ENCODE assay signal across 9 mouse cellular contexts in the genomic region with DNA sequence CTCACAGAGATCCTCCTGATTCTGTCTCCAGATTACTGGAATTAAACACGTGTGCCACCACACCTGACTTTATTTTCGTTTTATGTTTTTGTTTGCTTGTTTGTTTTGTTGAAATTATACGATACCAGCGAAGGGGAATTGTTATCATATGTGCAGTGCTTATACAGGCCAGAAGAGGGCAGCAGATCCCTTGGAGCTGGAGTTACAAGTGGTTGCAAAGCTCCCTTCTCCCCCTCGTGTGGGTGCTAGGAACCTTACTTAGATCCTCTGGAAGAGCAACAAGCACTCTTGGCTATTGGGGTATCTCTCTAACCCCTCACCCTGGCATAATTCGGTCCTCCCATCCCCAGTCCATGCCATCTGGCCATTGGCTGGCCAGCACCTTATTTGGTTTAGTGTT. TPM values are rescaled to one million over a fixed set of nuclear protein-coding genes. Genes with fewer than 3 reads are reported as not detected.
DNase-seq lines count a peak whose midpoint lies in the region; ATAC-seq lines count a peak whose summit lies in the region.
"Had no signal": no experiment of that assay in that cellular context is flagged by ENCODE, and none has a peak within 500 bp of the region (broad histone marks: within the 10 kb centered on the region; RNA-seq: fewer than 3 reads in every experiment).

No protein-coding gene starts in this region.

- ATAC-seq in granulocyte monocyte progenitor cell, adult 5-6 weeks (replicated peaks; ENCODE audit: poor library complexity, severe bottlenecking): peak; percentile 67

- intact Hi-C loops in heart, postnatal 10 days (cut with DNase I): no loop called here

- DNase-seq in heart, postnatal 4 days: peak; percentile 21
- DNase-seq in heart, postnatal 10 days: no peak
- peak; percentile 46 for DNase-seq in thymus, postnatal 0 days (ENCODE audit: low spot score)
- DNase-seq in thymus, postnatal 36 days: no peak
- no peak for DNase-seq in layer of hippocampus, postnatal 14 days (ENCODE audit: low spot score in 2 of 2)
- no peak for DNase-seq in gastrocnemius, postnatal 4 days (ENCODE audit: low spot score in 2 of 2)
- no peak for DNase-seq in frontal cortex, postnatal 10 days (ENCODE audit: low spot score in 2 of 2)
- DNase-seq: adrenal gland, postnatal 25 days had no signal

RNA-seq across cellular contexts. Expression of gene Cap1, which starts 24.7 kb away (rescaled TPM):
- 10 to 100 TPM; 88.9 to 90.8 TPM for total RNA-seq in heart, postnatal 4 days (2021)
- 10 to 100 TPM; 84.6 to 89.1 TPM for total RNA-seq in heart, postnatal 10 days (2021)
- polyA plus RNA-seq in thymus, postnatal 0 days (2015; fragmentation: Nextera tagmentation; extraction: Ambion mirVana): 91.9 and 106 TPM in 2 replicates
- 122 and 132 TPM in 2 replicates for total RNA-seq in granulocyte monocyte progenitor cell, adult 5-6 weeks (2014; fragmentation: Nextera tagmentation)
- total RNA-seq in granulocyte monocyte progenitor cell, adult 5-6 weeks (2017): 132 and 157 TPM in 2 replicates
- 100 to 1,000 TPM; 231 to 249 TPM for total RNA-seq in layer of hippocampus, postnatal 14 days (2021)
- total RNA-seq in gastrocnemius, postnatal 4 days (2021): 10 to 100 TPM; 87.1 to 87.8 TPM

RNA-seq across cellular contexts. Expression of gene Mfsd2a, which starts 50.4 kb away (rescaled TPM):
- under 1 TPM; 0.14 to 0.20 TPM for total RNA-seq in heart, postnatal 4 days (2021)
- total RNA-seq in heart, postnatal 10 days (2021): 1 to 10 TPM in 1 of 2 experiments, under 1 TPM in 1; 0.12 to 2.3 TPM
- 2.4 and 2.7 TPM in 2 replicates for polyA plus RNA-seq in thymus, postnatal 0 days (2015; fragmentation: Nextera tagmentation; extraction: Ambion mirVana)
- total RNA-seq in granulocyte monocyte progenitor cell, adult 5-6 weeks (2014; fragmentation: Nextera tagmentation): not detected in 2 replicates
- total RNA-seq in granulocyte monocyte progenitor cell, adult 5-6 weeks (2017): 1.5 TPM in 1 of 2 replicates, not detected in the other
- total RNA-seq in layer of hippocampus, postnatal 14 days (2021): 10 to 100 TPM; 71.2 to 86.1 TPM
- 1 to 10 TPM in 1 of 2 experiments, under 1 TPM in 1; 0.75 to 1.1 TPM for total RNA-seq in gastrocnemius, postnatal 4 days (2021)
- total RNA-seq: adrenal gland, postnatal 25 days had no signal

Comparison
In these comparisons a context has a peak if more than half of its experiments do, and no peak if none do; other contexts are left out.
1. DNase-seq: peak in heart, postnatal 4 days (single experiment) and thymus, postnatal 0 days (single experiment); none in heart, postnatal 10 days (0 of 2), thymus, postnatal 36 days (0 of 2), layer of hippocampus, postnatal 14 days (0 of 2), gastrocnemius, postnatal 4 days (0 of 2) and frontal cortex, postnatal 10 days (0 of 2).
2. RNA of gene Mfsd2a, which starts 50.4 kb away (total RNA-seq): 71.2 to 86.1 TPM in layer of hippocampus, postnatal 14 days; 0.12 to 2.3 TPM in heart, postnatal 10 days, 0.75 to 1.1 TPM in gastrocnemius, postnatal 4 days, 0.14 to 0.20 TPM in heart, postnatal 4 days and 1.5 TPM in granulocyte monocyte progenitor cell, adult 5-6 weeks; every median in the first group is over 10 times any median in the second.